ENCODE assay signal across 19 mouse cellular contexts in genomic region chr5:17843921-17844320, GRCm38 (mm10). TPM values are rescaled to one million over a fixed set of nuclear protein-coding genes. Genes with fewer than 3 reads are reported as not detected.
A peak's percentile ranks its signal among the peaks of the same experiment; 100 is the strongest.
DNase-seq lines count a peak whose midpoint lies in the region; ATAC-seq and TF ChIP-seq lines count a peak whose summit lies in the region.
"Had no signal": no experiment of that assay in that cellular context is flagged by ENCODE, and none has a peak within 500 bp of the region (broad histone marks: within the 10 kb centered on the region; RNA-seq: fewer than 3 reads in every experiment).

No protein-coding gene starts in this region.

- H3K27ac ChIP-seq in heart, adult 2 months = peak overlapping the region; percentile 90
- H3K27ac ChIP-seq in heart, embryonic 16.5 days (ENCODE audit: low read length) = peak overlapping the region; percentile 97
- H3K27ac ChIP-seq in lung, embryonic 15.5 days = peak overlapping the region; percentile 32; the same call in 1 of the 2 replicates
- peak overlapping the region; percentile 12; the same call in 1 of the 2 replicates for H3K27ac ChIP-seq in limb, embryonic 15.5 days
- H3K27ac ChIP-seq: forebrain, embryonic 13.5 days; hindbrain, embryonic 10.5 days; hindbrain, postnatal 0 days; liver, embryonic 14.5 days had no signal

- H3K4me1 ChIP-seq in heart, adult 2 months (ENCODE audit: control insufficient read depth, insufficient read depth, low read length) = peaks cover 9% of the 10 kb centered on the region
- peaks cover 13% of the 10 kb centered on the region for H3K4me1 ChIP-seq in heart, embryonic 16.5 days (ENCODE audit: control insufficient read depth, insufficient read depth, low read length)
- no peaks in the 10 kb centered on the region for H3K4me1 ChIP-seq in lung, embryonic 15.5 days
- peaks cover 2% of the 10 kb centered on the region; the same call in 1 of the 2 replicates for H3K4me1 ChIP-seq in limb, embryonic 15.5 days
- H3K4me1 ChIP-seq: forebrain, embryonic 13.5 days; hindbrain, embryonic 10.5 days had no signal

- peak; percentile 77 for ATAC-seq in heart, embryonic 16.5 days (replicated peaks; ENCODE audit: extremely low read depth, insufficient read depth, low FRiP score)
- ATAC-seq in lung, embryonic 15.5 days (ENCODE audit: borderline replicate concordance, extremely low read depth, low FRiP score, low TSS enrichment) = no peak
- no peak for ATAC-seq in limb, embryonic 15.5 days (ENCODE audit: insufficient number of reproducible peaks, low FRiP score, low TSS enrichment, low read depth)
- ATAC-seq: forebrain, embryonic 13.5 days; hindbrain, postnatal 0 days had no signal

- peak overlapping the region; percentile 38 for H3K4me3 ChIP-seq in heart, adult 2 months
- H3K4me3 ChIP-seq in heart, embryonic 16.5 days (ENCODE audit: low read length) = no peak overlapping the region
- no peak overlapping the region for H3K4me3 ChIP-seq in lung, embryonic 15.5 days
- no peak overlapping the region for H3K4me3 ChIP-seq in limb, embryonic 15.5 days
- H3K4me3 ChIP-seq: erythroblast, embryonic 14.5 days; forebrain, embryonic 13.5 days; hindbrain, embryonic 10.5 days had no signal

- peak overlapping the region; percentile 51; the same call in 1 of the 2 replicates for H3K9ac ChIP-seq in heart, adult 2 months (ENCODE audit: low read depth, low read length)
- no peak overlapping the region for H3K9ac ChIP-seq in heart, embryonic 16.5 days (ENCODE audit: low read length)
- H3K9ac ChIP-seq in lung, embryonic 15.5 days = no peak overlapping the region
- no peak overlapping the region for H3K9ac ChIP-seq in limb, embryonic 15.5 days
- H3K9ac ChIP-seq: forebrain, embryonic 13.5 days; liver, embryonic 14.5 days had no signal

- no peaks in the 10 kb centered on the region for H3K9me3 ChIP-seq in heart, embryonic 16.5 days (replicated peaks; ENCODE audit: control insufficient read depth, low read length)
- no peaks in the 10 kb centered on the region for H3K9me3 ChIP-seq in lung, embryonic 15.5 days
- no peaks in the 10 kb centered on the region for H3K9me3 ChIP-seq in limb, embryonic 15.5 days
- H3K9me3 ChIP-seq: forebrain, embryonic 13.5 days; hindbrain, embryonic 10.5 days had no signal

- peaks cover 51% of the 10 kb centered on the region for H3K36me3 ChIP-seq in heart, adult 2 months (ENCODE audit: control insufficient read depth, insufficient read depth, low read length)
- H3K36me3 ChIP-seq in heart, embryonic 16.5 days (ENCODE audit: control insufficient read depth, insufficient read depth) = no peaks in the 10 kb centered on the region
- H3K36me3 ChIP-seq in lung, embryonic 15.5 days = no peaks in the 10 kb centered on the region
- no peaks in the 10 kb centered on the region for H3K36me3 ChIP-seq in limb, embryonic 15.5 days
- H3K36me3 ChIP-seq: hindbrain, embryonic 10.5 days had no signal

- intact Hi-C loops in heart, adult 2 months (cut with DNase I) = loop anchor here (2.0 kb wide), 1 partner anchor 49 kb away; no protein-coding TSS in a partner anchor

- no peak for TF ChIP-seq EP300 in heart, adult 2 months (IDR thresholded peaks at IDR 0.05; ENCODE audit: insufficient read depth, low read depth, low read length)

- peak overlapping the region; percentile 24 for H3K4me2 ChIP-seq in heart, embryonic 16.5 days (ENCODE audit: low read depth, low read length)
- no peak overlapping the region for H3K4me2 ChIP-seq in lung, embryonic 15.5 days
- no peak overlapping the region for H3K4me2 ChIP-seq in limb, embryonic 15.5 days
- H3K4me2 ChIP-seq: forebrain, embryonic 13.5 days; midbrain, embryonic 11.5 days had no signal

- WGBS in heart, adult 2 months = 11% methylated on average over 3 of the region's 3 CpGs
- WGBS in heart, embryonic 16.5 days = 31% methylated on average over 3 of the region's 3 CpGs
- whole genome bisulfite sequencing in lung, embryonic 15.5 days = 80% methylated on average over 3 of the region's 3 CpGs
- 57% methylated on average over 3 of the region's 3 CpGs for WGBS in limb, embryonic 15.5 days

- no peak for TF ChIP-seq CTCF in heart, adult 2 months (IDR thresholded peaks at IDR 0.05)

- no peaks in the 10 kb centered on the region for H3K27me3 ChIP-seq in heart, adult 2 months (ENCODE audit: control insufficient read depth, insufficient read depth, low read length)
- H3K27me3 ChIP-seq in heart, embryonic 16.5 days (ENCODE audit: control insufficient read depth, insufficient read depth, low read length) = no peaks in the 10 kb centered on the region
- H3K27me3 ChIP-seq in lung, embryonic 15.5 days = no peaks in the 10 kb centered on the region
- H3K27me3 ChIP-seq in limb, embryonic 15.5 days = no peaks in the 10 kb centered on the region
- H3K27me3 ChIP-seq: forebrain, embryonic 13.5 days had no signal

- peaks cover 4% of the 10 kb centered on the region; the same call in 1 of the 2 replicates for H3K79me2 ChIP-seq in heart, adult 2 months (replicated peaks; ENCODE audit: control insufficient read depth, insufficient read depth, low read length)

- DNase-seq in heart, adult 2 months = no peak
- DNase-seq in heart, postnatal 4 days = no peak
- no peak for DNase-seq in heart, adult 18-20 months
- DNase-seq in lung, adult 18-20 months = no peak
- DNase-seq in right cerebral cortex, postnatal 14 days = no peak
- DNase-seq: adrenal gland, postnatal 25 days; cerebellum, adult 2 months; gastrocnemius, postnatal 14 days; kidney, adult 18-20 months; right cerebral cortex, postnatal 4 days had no signal

- TF ChIP-seq POLR2A in heart, adult 2 months (IDR thresholded peaks at IDR 0.05; ENCODE audit: insufficient read depth, low read depth, low read length) = no peak

RNA-seq across cellular contexts. Expression of gene Cd36, which starts 44.7 kb away (rescaled TPM):
- 1,000 to 10,000 TPM; 1,665 to 1,999 TPM for total RNA-seq in heart, adult 2 months (2021)
- 341 and 831 TPM in 2 replicates for polyA plus RNA-seq in heart, adult 2 months (2012; rRNA removed)
- total RNA-seq in heart, postnatal 4 days (2021) = 1,000 to 10,000 TPM; 1,072 to 1,101 TPM
- polyA plus RNA-seq in heart, embryonic 16.5 days (2015; fragmentation: Nextera tagmentation; extraction: Ambion mirVana) = 202 and 223 TPM in 2 replicates
- total RNA-seq in heart, adult 18-20 months (2021) = 1,000 to 10,000 TPM; 1,692 to 1,930 TPM
- 17.5 and 23.0 TPM in 2 replicates for polyA plus RNA-seq in lung, embryonic 15.5 days (2015; fragmentation: Nextera tagmentation; extraction: Ambion mirVana)
- 32.3 and 46.6 TPM in 2 replicates for polyA plus RNA-seq in limb, embryonic 15.5 days (2015; fragmentation: Nextera tagmentation; extraction: Ambion mirVana)

Comparison
In these comparisons a context has a peak if more than half of its experiments do, and no peak if none do; other contexts are left out.
1. H3K27ac ChIP-seq: peak in every context shown above with its lines; median percentile 97 in heart, embryonic 16.5 days; 90 in heart, adult 2 months; 32 in lung, embryonic 15.5 days; 12 in limb, embryonic 15.5 days.